Mouse (Mus musculus) heart, adult 8-10 months (tissue): ENCODE results near the gene Pop4. TPM values are rescaled to one million over a fixed set of nuclear protein-coding genes. Genes with fewer than 3 reads are reported as not detected.
"Not testable (repeated sequence)": the region's sequence is repeated elsewhere in the genome, so short reads cannot be mapped to it uniquely, and the experiment has no call there.

Experiments
- DNase-seq: peaks from one replicate; pipeline ENCODE4 v3.0.0; 2022; ENCODE audit warnings: low spot score
- total RNA-seq, 4 experiments: library from RNA; stranded (reverse); gene quantifications; 2 replicates each; pipeline ENCODE4 v1.2.4; 2022

Gene Pop4
- total RNA-seq, result 10 to 100 TPM in 3 of 4 experiments, 1 to 10 TPM in 1; 8.2 to 12.2 (median 10.2) TPM

DNA sequence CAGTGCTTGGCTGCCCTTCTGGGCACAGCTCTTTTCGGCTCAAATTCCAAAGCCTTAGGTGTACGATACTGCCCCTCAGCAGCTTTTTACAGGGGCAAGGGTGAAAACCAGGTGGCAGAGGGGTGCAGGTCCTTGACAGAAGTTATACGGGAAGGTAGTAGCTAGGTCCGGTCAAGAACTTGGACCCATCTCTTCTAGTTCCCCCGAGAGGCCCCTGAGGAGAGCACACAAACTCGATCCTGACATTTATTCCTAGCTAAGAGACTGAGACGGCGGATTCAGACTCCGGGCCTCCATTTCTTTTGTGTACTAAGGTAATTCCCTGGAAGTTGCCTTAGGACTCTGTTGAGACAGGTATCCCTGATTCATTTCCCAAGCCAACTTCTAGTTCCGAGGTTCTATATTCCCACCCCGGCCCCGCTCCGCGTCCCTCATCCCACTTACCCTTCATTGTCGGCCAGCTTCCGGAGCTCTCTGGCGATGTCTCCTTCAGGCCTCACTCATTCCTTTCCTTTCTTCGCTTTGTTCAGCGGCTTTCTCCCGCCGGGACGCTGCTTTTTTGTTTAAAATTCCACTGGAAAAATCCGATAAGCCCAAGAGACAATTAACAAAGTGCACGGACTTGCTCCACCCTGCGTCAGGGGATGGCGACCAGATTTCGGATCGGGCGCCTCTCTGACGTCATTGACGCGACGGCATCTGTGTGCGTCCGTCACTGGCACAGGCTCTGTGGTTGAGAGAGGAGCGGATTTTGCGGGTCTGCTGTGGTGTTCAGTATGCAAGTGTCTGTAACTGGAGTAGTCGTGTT lies at the start of gene Pop4:
TSS of gene Pop4 (minus strand) at position 721 of the 808 bp plus-strand sequence.
- DNase-seq, result peak; percentile 90

DNA sequence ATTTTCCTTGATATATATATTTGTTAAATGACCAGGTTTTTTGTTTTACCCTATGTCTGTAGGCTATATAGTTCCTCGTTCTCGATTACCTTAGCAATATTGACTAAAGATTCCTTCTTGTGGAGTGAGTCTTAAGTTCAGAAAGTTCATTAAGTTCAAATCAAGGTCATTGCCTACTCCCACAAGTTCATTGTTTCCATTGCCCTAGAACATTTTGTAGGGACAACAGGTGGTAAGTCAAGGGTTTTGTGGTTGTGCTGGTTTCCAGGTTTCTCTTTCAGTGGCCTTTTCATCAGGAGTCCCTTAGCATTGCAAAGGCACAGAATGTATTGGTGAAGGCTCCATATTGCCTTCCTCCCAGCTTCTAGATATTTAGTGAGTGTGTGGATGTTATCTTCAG lies 49.4 kb upstream of the Pop4 start:
- no peak for DNase-seq

DNA sequence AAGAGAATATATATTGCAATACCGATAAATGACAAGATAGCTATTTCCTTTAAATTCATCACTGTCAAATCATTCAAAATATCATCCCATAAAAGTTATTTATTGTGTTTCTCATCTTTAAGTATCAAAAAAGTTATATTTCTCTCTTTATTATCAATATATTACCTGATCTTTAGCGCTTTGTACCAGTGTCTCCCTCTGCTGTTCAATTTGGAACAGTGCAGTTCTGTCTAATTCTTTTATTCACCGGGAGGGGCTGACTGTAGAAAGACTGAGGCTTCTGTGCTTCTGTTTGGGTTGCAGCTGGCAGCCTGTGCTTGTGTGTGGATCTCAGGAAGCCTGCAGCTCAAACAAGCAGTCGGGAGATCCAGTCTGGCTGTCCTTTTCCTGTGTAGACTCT lies 11.0 kb upstream of the Pop4 start:
- not testable (repeated sequence) for DNase-seq

DNA sequence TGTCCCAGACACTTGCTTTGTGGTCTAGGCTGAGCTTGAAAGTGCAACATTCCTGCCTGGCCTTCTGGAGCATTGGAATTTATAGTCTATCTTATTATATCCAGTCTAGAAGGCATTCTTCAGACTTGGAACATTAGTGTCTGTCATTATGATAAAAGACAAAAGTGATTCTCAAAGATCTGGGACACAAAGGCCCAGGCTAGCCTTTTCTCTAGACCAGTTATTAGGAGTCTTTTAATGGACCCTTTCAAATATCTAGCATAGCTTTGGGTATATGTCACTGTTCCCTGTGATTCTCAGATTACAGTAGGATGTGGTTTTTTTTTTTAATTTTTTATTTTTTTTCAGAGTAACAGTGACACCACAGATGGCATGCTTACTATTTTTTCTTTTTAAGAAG lies 1.3 kb upstream of the Pop4 start:
- no peak for DNase-seq

DNA sequence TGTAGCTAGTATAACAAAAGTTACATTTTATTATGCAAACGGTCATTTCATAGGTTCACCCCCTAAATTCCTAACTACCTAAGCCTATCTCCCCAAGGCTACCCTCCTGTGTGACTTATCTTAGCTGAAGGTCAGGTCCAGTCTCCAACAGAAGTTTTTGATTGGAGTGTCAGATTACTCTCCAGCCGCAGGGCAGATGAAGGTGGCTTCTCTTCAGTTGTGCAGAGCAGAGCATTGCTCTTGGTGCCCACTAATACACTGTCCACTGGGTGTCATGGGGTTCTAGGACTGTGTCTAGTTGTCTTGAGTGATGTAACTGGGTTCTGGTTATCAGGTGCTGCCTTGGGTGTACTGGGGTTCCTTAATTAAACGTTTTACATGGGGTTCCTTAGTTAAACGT lies 636 bp upstream of the Pop4 start:
- no peak for DNase-seq

DNA sequence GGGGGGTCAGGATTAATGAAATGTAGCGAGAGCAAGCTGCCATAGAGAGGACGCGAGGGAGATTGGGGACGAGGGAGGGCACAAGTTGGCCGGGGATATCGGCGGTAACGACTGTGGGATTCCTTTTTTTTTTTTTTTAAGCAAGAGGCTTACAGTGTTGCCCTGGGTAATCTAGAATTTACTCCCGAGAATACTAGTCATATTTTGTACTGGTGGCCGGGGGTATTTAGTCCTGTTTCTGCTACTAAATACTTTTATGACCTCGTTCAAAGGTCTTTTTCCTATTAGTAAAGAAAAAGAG lies 238 bp upstream of the Pop4 start:
- no peak for DNase-seq

DNA sequence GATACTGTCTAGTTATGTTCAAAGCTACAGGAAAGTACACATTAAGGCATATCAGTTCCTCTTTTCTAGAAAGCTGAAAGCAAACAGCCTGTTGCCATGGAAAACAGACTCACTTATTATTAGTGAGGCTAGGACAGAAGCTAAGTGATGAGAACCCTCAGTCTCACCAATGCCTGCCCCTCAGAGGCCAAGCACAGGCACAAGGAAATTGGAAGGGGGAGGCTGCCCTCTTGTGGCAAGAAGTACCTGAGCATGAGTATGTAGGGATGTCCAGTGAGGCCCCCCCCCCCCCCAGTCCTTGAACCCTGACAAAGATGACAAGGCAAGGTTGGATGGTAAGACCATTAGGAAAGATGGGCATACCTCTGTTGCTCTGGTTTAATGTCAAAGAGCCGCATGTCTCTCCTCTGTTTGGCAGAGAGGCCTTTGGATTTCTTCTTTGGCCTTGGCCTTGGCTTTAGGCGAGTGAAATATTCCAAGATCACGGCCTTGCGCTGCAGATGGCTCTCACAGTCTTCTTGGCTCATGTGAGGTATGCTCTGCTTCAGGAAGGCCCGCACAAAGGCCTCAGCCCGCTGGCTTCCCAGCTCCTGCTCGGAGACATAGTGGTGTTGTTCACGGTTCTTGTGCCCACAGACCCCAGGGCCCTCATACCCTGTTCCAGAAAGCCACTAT lies 4.1 kb downstream of the Pop4 start:
- DNase-seq, result peak; percentile 26

DNA sequence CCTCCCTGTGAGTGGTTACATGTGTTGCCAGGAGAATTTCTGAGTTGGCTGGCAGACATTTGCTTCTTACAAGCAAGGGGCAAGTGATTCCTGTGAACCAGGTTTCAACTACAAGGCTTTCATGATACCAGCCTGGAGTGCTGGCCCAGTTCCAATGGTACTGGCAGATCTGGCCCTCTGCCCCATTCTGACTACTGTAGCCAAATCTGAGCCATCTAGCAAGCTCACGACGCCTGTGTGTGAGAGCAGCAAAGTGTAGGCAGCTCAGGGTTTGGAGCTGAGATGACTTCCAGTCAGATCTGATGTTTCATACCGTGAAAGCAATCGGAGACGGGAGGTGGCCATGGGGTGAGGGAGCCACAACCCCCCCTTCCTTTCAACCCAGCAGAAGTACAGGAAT lies 8.8 kb downstream of the Pop4 start:
- no peak for DNase-seq

DNA sequence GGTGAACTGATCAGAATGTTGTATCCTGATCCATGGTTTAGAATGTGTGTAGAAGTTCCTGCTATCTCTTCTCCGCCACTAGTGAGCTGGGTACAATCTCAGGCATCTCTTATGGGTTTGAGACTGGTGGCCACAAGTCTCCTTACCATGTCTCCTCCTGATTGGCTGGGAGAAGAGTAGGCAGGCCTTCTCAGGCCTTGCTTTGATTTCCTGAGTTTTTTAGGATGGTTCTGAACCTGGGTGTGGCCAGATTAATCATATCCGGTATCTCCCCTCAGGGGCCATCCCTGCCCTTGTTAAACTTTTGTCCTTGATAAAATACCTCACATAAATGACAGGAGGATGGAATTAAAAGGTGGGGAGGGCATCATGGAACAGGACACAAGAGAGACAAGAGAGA lies 11.6 kb downstream of the Pop4 start:
- DNase-seq, result no peak

DNA sequence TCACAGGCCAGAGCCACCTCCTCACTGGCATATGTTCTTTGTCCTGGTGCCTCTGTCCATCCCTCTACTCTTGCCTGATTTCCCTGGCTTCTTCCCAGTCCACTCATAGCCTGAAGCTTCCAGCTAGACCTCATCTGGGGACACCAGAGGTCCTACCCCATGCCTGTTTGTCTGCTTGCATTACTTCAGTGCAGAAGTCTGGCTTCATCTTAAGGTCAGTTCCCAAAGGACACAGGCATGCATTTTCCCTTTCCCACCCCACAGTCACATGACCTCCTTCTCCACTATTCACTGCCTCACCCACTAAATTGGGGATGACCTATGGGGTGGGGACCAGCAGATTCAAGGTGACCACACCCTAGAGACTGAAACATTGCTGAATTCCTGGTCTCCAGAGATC lies 17.8 kb downstream of the Pop4 start:
- no peak for DNase-seq

DNA sequence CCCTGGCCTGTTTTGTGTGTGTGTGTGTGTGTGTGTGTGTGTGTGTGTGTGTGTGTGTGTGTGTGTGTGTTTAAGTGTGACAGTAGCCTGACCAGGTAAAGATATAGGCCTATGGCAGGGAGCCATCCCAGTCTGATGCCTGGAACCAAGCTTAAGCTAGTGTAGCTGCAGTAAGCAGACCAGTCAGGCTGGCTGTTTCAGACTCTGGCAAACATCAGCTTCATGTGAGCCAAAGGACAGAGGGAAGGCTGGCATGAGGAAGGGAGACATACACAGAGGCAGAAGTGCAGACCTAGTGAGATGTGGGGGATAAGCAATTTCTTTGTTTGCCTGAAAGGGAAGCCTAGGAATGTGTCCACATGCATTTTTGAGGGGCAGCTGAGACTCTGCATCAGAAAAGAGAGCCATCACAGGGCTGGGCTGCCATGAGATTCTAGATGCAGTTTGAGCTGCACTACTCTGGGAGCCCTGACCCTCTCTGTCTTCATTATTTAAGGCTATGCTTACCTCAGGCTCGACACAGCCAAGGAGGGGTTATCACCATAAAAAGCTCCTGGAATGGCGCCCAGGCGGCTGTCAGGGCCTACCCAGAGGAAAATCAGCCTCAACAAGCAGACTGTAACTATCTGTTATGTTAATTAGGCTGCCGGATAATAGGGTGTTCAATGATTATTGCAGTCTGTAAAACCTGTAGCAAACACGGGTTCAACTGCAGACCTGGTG lies 19.6 kb downstream of the Pop4 start:
- DNase-seq, result no peak

DNA sequence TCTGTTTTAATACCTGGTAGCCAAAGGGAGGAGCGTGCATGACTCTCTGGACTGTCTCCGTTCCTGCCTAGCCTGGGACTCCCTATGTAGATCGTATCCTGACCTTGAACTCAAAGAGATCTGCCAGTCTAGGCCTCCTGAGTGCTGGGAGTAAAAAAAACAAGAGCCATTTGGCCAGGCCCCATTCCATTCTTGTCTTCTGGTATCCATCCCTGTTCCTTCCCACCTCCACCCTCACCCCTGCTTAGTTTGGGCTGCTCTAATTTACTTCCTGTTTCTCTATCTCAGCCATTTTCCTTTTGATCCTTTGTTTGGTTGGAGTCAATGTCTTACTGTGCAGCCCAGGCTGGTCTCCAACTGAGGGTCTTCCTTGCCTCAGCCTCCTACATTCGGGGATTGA lies 28.8 kb downstream of the Pop4 start:
- DNase-seq, result no peak

DNA sequence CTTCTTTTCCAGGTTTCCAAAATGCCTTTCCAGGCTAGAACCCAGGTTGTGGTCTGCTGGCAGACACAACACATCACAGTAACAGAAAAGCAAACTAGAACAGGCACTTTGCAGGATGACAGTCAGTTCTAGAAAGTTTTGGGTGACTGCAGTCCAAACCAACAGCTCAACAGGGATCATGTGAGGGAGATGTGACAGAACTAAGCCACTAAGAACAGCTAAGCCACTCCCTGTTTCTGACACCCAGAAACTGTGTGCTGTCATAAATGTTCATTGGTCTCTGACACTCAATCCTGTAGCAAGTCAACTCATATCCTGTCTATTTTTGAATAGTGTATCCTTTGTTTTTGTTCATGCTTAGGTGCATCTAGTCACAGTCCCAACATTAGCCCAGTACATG lies 34.1 kb downstream of the Pop4 start:
- no peak for DNase-seq

DNA sequence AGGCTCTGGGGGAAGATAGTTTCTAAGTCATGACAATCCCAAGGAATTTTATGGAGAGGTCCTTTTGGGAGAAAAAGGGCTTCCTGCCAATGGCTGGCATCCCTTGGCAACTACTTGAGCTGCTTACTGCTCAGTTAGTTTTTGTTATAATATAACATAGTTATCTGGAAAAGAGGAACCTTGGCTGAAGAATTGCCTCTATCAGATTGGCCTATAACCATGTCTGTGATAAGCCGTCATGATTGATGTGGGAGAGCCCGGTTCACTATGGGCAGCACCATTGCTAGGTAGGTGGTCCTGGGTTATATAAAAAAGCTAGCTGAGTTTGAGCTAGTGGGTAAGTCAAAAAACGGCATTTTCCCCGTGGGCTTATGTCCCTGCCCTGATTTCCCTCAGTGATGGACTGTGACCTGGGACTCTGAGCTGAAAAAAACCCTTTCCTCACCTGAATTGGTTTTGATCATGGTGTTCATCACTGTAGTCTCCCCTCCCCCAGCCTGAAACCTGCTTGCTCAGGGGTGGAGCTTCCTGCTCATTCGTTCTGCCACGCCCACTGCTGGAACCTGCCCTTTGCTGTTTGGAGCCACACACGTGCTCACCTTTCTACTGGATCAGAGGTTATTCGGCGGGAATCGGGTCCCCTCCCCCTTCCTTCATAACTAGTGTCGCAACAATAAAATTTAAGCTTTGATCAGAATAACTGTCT lies 34.7 kb downstream of the Pop4 start:
- no peak for DNase-seq

DNA sequence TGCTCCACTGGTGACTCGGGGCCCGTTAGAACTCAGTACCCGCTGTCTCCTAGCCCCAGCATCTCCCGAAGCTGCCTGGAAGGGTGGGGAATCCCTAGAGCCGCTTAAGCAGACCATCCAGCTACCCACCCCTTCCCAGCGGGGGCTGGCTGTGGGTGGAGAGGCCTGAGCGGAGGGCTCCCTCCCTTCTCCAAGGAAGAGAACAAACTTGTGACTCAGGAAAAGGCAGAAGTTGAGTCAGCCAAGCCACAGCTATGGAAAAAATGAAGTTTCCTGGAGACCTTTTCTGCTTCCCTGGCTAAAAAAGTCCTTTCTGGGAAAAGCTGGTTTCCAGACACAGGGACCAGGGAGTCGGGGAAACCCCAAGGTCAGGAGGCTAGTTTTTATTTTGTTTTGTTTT lies 40.9 kb downstream of the Pop4 start:
- peak; percentile 69 for DNase-seq

DNA sequence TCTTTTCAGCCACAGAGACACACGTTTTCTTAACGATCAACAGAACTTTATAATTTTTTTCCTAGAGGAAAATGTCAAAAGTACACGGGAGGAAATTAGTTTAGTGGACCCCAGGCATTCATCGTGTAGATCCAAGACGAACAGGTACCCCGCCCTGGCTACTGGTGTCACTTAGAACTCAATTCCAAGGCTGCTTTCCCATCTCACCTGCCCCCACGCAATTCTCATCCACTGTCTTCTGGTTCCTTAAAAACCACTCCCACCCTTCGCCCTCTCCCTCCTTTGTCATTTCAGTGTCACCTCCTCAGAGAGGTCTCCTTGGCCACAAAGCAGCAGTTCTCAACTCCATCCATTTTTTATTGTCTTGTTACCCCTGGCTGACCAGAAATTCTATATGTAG lies 42.9 kb downstream of the Pop4 start:
- no peak for DNase-seq

DNA sequence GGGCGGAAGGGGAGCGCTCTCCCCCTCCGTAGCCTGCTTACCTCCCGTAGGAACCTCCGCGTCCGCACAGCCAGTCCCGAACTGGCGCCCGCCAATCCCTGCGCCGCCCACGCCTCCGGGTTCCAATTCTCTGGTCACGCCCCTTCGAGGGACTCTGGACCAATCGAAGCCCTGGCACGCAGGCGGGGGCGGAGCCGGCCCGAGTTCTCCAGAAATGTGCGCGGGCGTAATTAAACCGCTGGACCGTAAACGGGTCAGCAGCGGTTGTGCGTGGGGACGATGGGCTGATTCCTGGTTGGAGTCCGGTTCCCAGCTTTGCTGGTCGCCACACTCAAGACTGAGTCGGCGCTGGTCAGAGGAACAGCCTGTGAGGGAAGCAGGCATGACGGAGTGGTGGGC lies 43.3 kb downstream of the Pop4 start, which contains the start of gene Plekhf1:
TSS of gene Plekhf1 (minus strand) at position 117 of the 399 bp plus-strand sequence.
- peak; percentile 95 for DNase-seq

DNA sequence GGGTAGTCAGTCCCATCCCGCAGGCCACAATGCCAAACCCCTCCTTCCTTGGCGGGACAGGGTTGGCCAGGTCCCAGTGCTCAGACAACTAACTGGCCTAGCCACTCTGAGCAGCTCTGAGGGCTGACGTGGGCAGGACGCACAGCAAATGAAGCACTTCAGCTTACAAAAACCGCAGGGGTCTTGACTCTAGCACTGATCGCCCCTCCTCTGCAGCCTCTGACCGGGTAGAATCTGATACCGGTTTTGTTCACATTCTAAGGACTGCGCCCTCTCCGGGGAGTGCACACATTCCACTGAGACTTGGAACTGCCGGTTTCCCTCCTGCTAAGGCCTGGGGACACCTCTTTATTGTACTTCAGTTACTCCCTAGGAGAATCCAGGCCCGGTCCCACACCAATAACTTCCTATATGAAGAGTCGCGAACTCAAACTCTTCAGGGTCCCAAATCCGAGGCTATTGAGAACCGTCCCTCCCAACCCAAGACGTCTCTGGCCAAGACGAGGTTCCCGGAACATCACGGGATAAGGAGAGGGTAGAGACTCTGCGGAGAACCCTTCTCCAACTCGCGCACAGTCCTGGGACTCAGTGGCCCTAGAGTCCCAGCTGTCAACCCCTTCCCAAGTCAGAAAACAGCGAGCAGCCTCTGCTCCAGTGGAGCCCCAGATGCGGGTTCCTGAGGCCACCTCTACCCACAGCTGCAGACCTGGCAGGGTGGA lies 43.9 kb downstream of the Pop4 start:
- DNase-seq, result peak; percentile 91

DNA sequence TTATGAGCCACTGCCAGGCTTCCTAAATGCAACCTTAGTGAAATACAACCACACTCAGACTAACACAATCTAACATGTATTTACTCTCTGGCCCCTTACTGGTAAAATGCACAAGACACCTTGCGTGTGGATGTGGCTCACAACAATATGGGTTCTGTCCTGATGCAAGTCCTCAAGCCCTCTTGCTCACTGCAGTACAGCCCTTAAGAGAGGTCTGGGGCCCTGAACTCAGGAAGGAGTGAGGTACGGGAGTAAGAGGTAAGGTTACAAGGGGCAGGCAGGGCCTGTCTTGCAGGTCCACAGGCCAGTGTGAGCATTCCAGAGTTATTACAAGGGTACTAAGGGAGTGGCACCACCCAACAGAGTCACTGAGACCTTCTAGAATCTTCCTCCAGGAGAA lies 45.0 kb downstream of the Pop4 start:
- DNase-seq, result no peak

DNA sequence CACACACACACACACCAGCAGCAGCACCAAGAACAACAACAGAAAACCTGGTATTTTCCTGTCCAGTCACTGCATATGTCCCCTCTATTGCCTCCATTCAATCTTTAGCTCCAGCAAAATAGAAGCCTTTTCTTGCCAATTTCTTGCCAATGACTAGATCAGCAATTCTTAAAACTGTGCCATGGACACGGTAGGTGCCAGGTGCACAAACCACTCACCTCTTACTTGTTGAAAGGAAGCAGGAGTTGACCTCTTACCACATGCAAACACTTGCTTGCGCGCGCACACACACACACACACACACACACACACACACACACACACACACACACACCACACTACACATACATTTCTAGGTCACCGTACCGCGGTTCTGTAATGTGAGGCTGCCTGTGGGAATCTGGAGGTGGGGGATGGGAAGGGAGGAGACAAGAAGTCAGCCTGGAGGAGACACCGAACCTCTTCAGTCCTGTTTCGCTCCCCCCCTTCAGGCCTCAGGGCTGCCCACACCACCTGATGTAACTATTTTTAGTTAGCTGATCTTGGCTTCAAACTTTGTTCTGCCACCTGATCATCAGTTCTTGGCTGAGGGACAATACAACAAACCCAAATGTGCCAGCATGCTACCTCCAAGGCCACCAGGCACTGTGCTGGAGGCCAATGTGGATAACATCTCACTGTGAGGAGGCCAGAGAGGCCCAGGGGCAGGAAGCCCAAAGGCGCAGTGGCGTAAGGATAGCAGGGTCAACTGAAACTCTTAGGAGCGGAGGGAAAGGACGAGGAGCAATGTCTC lies 46.5 kb downstream of the Pop4 start:
- peak; percentile 76 for DNase-seq

DNA sequence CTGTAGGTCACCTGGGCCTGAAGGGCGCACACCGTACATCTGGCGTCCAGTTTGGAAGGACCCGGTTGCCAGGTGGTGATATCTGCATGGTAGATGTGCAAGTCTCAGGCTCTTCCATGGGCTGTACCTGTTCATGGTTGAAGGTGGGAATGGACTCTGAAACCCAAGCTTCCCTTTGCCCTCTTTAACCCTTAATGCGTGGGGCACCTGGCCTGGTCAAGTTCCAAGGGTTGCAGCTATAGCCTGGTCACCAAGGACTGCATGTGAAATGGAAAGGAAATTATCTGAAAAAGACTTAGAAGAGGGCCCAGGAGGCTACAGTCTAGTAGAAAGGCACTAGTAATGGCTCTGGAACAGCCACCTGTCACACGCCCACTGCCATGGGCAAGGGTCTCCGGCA lies 50.4 kb downstream of the Pop4 start:
- no peak for DNase-seq
